Mouse (Mus musculus) G1E (cell line): Measurements from ENCODE around the gene Ccp110. TPM values are rescaled to one million over a fixed set of nuclear protein-coding genes. Genes with fewer than 3 reads are reported as not detected.

Experiments
- ATAC-seq: 2 replicates; pipeline ENCODE4 v1.8.0; 2016; ENCODE audit warnings: mild to moderate bottlenecking; ENCODE audit not compliant: insufficient number of reproducible peaks, poor library complexity, low FRiP score, severe bottlenecking; ENCODE audit errors: extremely low read depth
- DNase-seq: peaks from one replicate; pipeline ENCODE4 v3.0.0; 2012; ENCODE audit warnings: low spot score
- H3K27me3 ChIP-seq: 2 replicates; pipeline ENCODE4 v1.6.1; 2012; ENCODE audit warnings: mild to moderate bottlenecking, low read length, inconsistent platforms; ENCODE audit not compliant: insufficient read depth
- H3K36me3 ChIP-seq: replicated peaks from 2 replicates; pipeline ENCODE3; 2012; ENCODE audit warnings: mild to moderate bottlenecking, inconsistent platforms
- H3K4me1 ChIP-seq: 2 replicates; pipeline ENCODE4 v1.6.1; 2012; ENCODE audit warnings: low read depth, low read length, inconsistent platforms, mixed read lengths; ENCODE audit not compliant: insufficient read depth
- H3K4me3 ChIP-seq: 2 replicates; pipeline ENCODE4 v1.5.1; 2012; ENCODE audit warnings: low read depth, mild to moderate bottlenecking, inconsistent platforms, low read length, moderate library complexity, mixed read lengths
- H3K9me3 ChIP-seq: replicated peaks from 2 replicates; pipeline ENCODE4 v1.6.1; 2012; ENCODE audit warnings: inconsistent platforms
- CTCF ChIP-seq: IDR thresholded peaks from 2 replicates; pipeline ENCODE4 v1.5.1; 2012; ENCODE audit warnings: low read depth, low read length, inconsistent platforms, mixed read lengths
- GATA1 ChIP-seq: IDR thresholded peaks from 2 replicates; pipeline ENCODE4 v1.6.1; 2012; ENCODE audit warnings: borderline replicate concordance, low read length, inconsistent platforms, mixed read lengths
- GATA2 ChIP-seq: IDR thresholded peaks from 2 replicates; pipeline ENCODE4 v1.6.1; 2012; ENCODE audit warnings: low read depth, low read length, inconsistent platforms, borderline replicate concordance
- POLR2AphosphoS5 ChIP-seq: IDR thresholded peaks from 2 replicates; pipeline ENCODE4 v1.6.1; 2012; ENCODE audit warnings: low read depth, low read length, inconsistent platforms; ENCODE audit not compliant: insufficient replicate concordance
- TAL1 ChIP-seq: conservative IDR thresholded peaks from 2 replicates; pipeline ENCODE4 v1.6.1; 2012; ENCODE audit warnings: low read depth, low read length, inconsistent platforms, mixed read lengths
- polyA plus RNA-seq: library from polyadenylated mRNA; stranded (reverse); fragments of >175 nt; gene quantifications from 2 replicates; pipeline ENCODE4 v1.2.3, GENCODE M21; 2012
- total RNA-seq, 2 experiments: library from RNA; stranded (forward) in 1 of 2; stranded (reverse) in 1 of 2; fragments of 200-1000 nt in 1 of 2; fragments of >200 nt in 1 of 2; fragmentation: Nextera tagmentation in 1 of 2; gene quantifications; 2 replicates each; pipeline ENCODE4 v1.2.3; 2014 to 2017

Gene Ccp110
- total and polyA plus RNA-seq, 3 experiments, result 0.91 to 25.5 (median 22.7) TPM

GRCm38 (mm10) chr7:118749706-118750105 is 37.4 kb downstream of the Ccp110 start:
- H3K4me3 ChIP-seq, result no peak overlapping the region
- TF ChIP-seq GATA2, result no peak
- no peak for TF ChIP-seq GATA1
- TF ChIP-seq CTCF, result no peak
- no peak for TF ChIP-seq POLR2AphosphoS5
- H3K36me3 ChIP-seq, result peaks cover 96% of the 10 kb centered on the region
- ATAC-seq (no peak), DNase-seq (no peak)
- H3K27me3 ChIP-seq, result no peaks in the 10 kb centered on the region
- H3K9me3 ChIP-seq, result no peaks in the 10 kb centered on the region
- no peaks in the 10 kb centered on the region for H3K4me1 ChIP-seq

- no peak for TF ChIP-seq POLR2AphosphoS5
- no peak for TF ChIP-seq CTCF
- no peak for TF ChIP-seq TAL1
- no peak for TF ChIP-seq GATA1
- no peak for TF ChIP-seq GATA2
- Histone ChIP-seq H3K27me3 (no peaks in the 10 kb centered on the region), H3K9me3 (no peaks in the 10 kb centered on the region), H3K4me1 (no peaks in the 10 kb centered on the region), H3K36me3 (peaks cover 95% of the 10 kb centered on the region), H3K4me3 (no peak overlapping the region)
- ATAC-seq, result no peak
- DNase-seq, result no peak
These were observed 39.3 kb downstream of the Ccp110 start for GRCm38 (mm10) chr7:118751625-118752024.

GRCm38 (mm10) chr7:118755756-118756155 is 43.4 kb downstream of the Ccp110 start:
- Histone ChIP-seq H3K9me3 (no peaks in the 10 kb centered on the region), H3K4me1 (no peaks in the 10 kb centered on the region), H3K27me3 (no peaks in the 10 kb centered on the region), H3K36me3 (peaks cover 87% of the 10 kb centered on the region), H3K4me3 (no peak overlapping the region)
- ATAC-seq, result no peak
- TF ChIP-seq GATA1, result no peak
- no peak for TF ChIP-seq POLR2AphosphoS5
- TF ChIP-seq TAL1, result no peak
- DNase-seq, result no peak

GRCm38 (mm10) chr7:118756490-118757265 is 44.3 kb downstream of the Ccp110 start:
- H3K27me3 ChIP-seq, result no peaks in the 10 kb centered on the region
- H3K9me3 ChIP-seq, result no peaks in the 10 kb centered on the region
- DNase-seq (no peak), ATAC-seq (no peak)
- H3K36me3 ChIP-seq, result peaks cover 88% of the 10 kb centered on the region
- H3K4me1 ChIP-seq, result no peaks in the 10 kb centered on the region
- no peak for TF ChIP-seq GATA1
- no peak for TF ChIP-seq POLR2AphosphoS5
- no peak for TF ChIP-seq CTCF
- no peak for TF ChIP-seq TAL1
- TF ChIP-seq GATA2, result no peak
- H3K4me3 ChIP-seq, result no peak overlapping the region

- no peaks in the 10 kb centered on the region for H3K4me1 ChIP-seq
- DNase-seq (no peak), ATAC-seq (no peak)
- no peaks in the 10 kb centered on the region for H3K27me3 ChIP-seq
- H3K36me3 ChIP-seq, result peaks cover 85% of the 10 kb centered on the region
- H3K4me3 ChIP-seq, result no peak overlapping the region
- TF ChIP-seq TAL1, result no peak
- TF ChIP-seq GATA2, result no peak
- no peak for TF ChIP-seq CTCF
- no peak for TF ChIP-seq POLR2AphosphoS5
- TF ChIP-seq GATA1, result no peak
- H3K9me3 ChIP-seq, result no peaks in the 10 kb centered on the region
These were observed 46.0 kb downstream of the Ccp110 start for GRCm38 (mm10) chr7:118758369-118758768.

GRCm38 (mm10) chr7:118759372-118759771 is 47.0 kb downstream of the Ccp110 start:
- ATAC-seq (no peak), DNase-seq (no peak)
- Histone ChIP-seq H3K4me3 (no peak overlapping the region), H3K36me3 (peaks cover 85% of the 10 kb centered on the region), H3K9me3 (no peaks in the 10 kb centered on the region), H3K27me3 (no peaks in the 10 kb centered on the region), H3K4me1 (no peaks in the 10 kb centered on the region)
- no peak for TF ChIP-seq POLR2AphosphoS5
- TF ChIP-seq TAL1, result no peak
- no peak for TF ChIP-seq CTCF
- TF ChIP-seq GATA1, result no peak
- TF ChIP-seq GATA2, result no peak

- no peaks in the 10 kb centered on the region for H3K4me1 ChIP-seq
- DNase-seq, result no peak
- TF ChIP-seq TAL1 (no peak), POLR2AphosphoS5 (no peak), GATA2 (no peak), GATA1 (no peak), CTCF (no peak)
- H3K4me3 ChIP-seq, result no peak overlapping the region
- peaks cover 92% of the 10 kb centered on the region for H3K36me3 ChIP-seq
- no peaks in the 10 kb centered on the region for H3K9me3 ChIP-seq
- H3K27me3 ChIP-seq, result no peaks in the 10 kb centered on the region
- ATAC-seq, result no peak
These were observed 51.6 kb downstream of the Ccp110 start for GRCm38 (mm10) chr7:118763939-118764338.
